Mouse (Mus musculus) frontal cortex, postnatal 10 days (tissue): ENCODE data around the gene Ddx3x.
"Not testable (repeated sequence)": the region's sequence is repeated elsewhere in the genome, so short reads cannot be mapped to it uniquely, and the experiment has no call there.

ENCODE experiments used
- DNase-seq, 2 experiments: peaks; one replicate each; pipeline ENCODE4 v3.0.0; 2022; ENCODE audit warnings: low spot score in 2 of 2, mixed read lengths in 1 of 2

Ddx3x gene

GRCm38 (mm10) chrX:13280409-13281328 lies at the start of gene Ddx3x:
Gene Ddx3x, plus strand, starts transcription at chrX:13280970.
- peak; percentile 85 to 94 for DNase-seq

- DNase-seq: no peak
Observed at GRCm38 (mm10) chrX:13231243-13231642, 49.5 kb upstream of the Ddx3x start.

GRCm38 (mm10) chrX:13232834-13233233 lies 47.9 kb upstream of the Ddx3x start:
- not testable (repeated sequence) for DNase-seq

- DNase-seq: no peak
Observed at GRCm38 (mm10) chrX:13233631-13234030, 47.1 kb upstream of the Ddx3x start.

- DNase-seq: no peak
Observed at GRCm38 (mm10) chrX:13234709-13235108, 46.1 kb upstream of the Ddx3x start.

- DNase-seq: no peak
Observed at GRCm38 (mm10) chrX:13236100-13236568, 44.6 kb upstream of the Ddx3x start.

GRCm38 (mm10) chrX:13239455-13239854 lies 41.3 kb upstream of the Ddx3x start:
- no peak for DNase-seq

GRCm38 (mm10) chrX:13240646-13241425 lies 39.9 kb upstream of the Ddx3x start:
- no peak for DNase-seq

GRCm38 (mm10) chrX:13241426-13242319 lies 39.1 kb upstream of the Ddx3x start:
- no peak for DNase-seq

- DNase-seq: peak; percentile 81 to 85
Observed at GRCm38 (mm10) chrX:13242320-13243096, 38.3 kb upstream of the Ddx3x start.

- no peak for DNase-seq
Observed at GRCm38 (mm10) chrX:13243133-13244123, 37.3 kb upstream of the Ddx3x start.

- DNase-seq: no peak
Observed at GRCm38 (mm10) chrX:13244588-13244987, 36.2 kb upstream of the Ddx3x start.

GRCm38 (mm10) chrX:13245027-13245426 lies 35.7 kb upstream of the Ddx3x start:
- DNase-seq: no peak

GRCm38 (mm10) chrX:13251683-13252082 lies 29.1 kb upstream of the Ddx3x start:
- no peak for DNase-seq

- no peak for DNase-seq
Observed at GRCm38 (mm10) chrX:13254273-13254672, 26.5 kb upstream of the Ddx3x start.

GRCm38 (mm10) chrX:13263356-13263755 lies 17.4 kb upstream of the Ddx3x start:
- DNase-seq: no peak

GRCm38 (mm10) chrX:13275519-13276137 lies 5.1 kb upstream of the Ddx3x start:
- DNase-seq: no peak

- no peak for DNase-seq
Observed at GRCm38 (mm10) chrX:13278996-13279395, 1.8 kb upstream of the Ddx3x start.

- DNase-seq: peak; percentile 12 to 57
Observed at GRCm38 (mm10) chrX:13280037-13280408, 747 bp upstream of the Ddx3x start.
